Mouse (Mus musculus) stomach, embryonic 15.5 days (tissue): ENCODE results near the gene Pde1c. TPM values are rescaled to one million over a fixed set of nuclear protein-coding genes. Genes with fewer than 3 reads are reported as not detected.

Experiments
- ATAC-seq: fragments of 200-750 bp; cut with Nextera tagmentation; 2 replicates; pipeline ENCODE4 v1.8.0; 2017; ENCODE audit warnings: low read depth, moderate number of reproducible peaks, moderate TSS enrichment; ENCODE audit not compliant: insufficient read depth, low FRiP score
- H3K27ac ChIP-seq: fragments of 300-500 bp; sonication (generic); 2 replicates; pipeline ENCODE4 v1.5.1; 2015; ENCODE audit warnings: mild to moderate bottlenecking, inconsistent platforms
- H3K27me3 ChIP-seq: fragments of 300-500 bp; sonication (generic); replicated peaks from 2 replicates; pipeline ENCODE4 v1.6.1; 2015; ENCODE audit warnings: inconsistent platforms
- H3K36me3 ChIP-seq: fragments of 300-500 bp; sonication (generic); 2 replicates; pipeline ENCODE4 v1.6.1; 2015; ENCODE audit warnings: inconsistent platforms
- H3K4me1 ChIP-seq: fragments of 300-500 bp; sonication (generic); 2 replicates; pipeline ENCODE4 v1.6.1; 2015; ENCODE audit warnings: inconsistent platforms
- H3K4me2 ChIP-seq: fragments of 300-500 bp; sonication (generic); 2 replicates; pipeline ENCODE4 v1.6.1; 2015; ENCODE audit warnings: mild to moderate bottlenecking, inconsistent platforms
- H3K4me3 ChIP-seq: fragments of 300-500 bp; sonication (generic); replicated peaks from 2 replicates; pipeline ENCODE4 v1.5.1; 2015; ENCODE audit warnings: inconsistent platforms
- H3K9ac ChIP-seq: fragments of 300-500 bp; sonication (generic); 2 replicates; pipeline ENCODE4 v1.6.1; 2015; ENCODE audit warnings: inconsistent platforms
- H3K9me3 ChIP-seq: fragments of 300-500 bp; sonication (generic); 2 replicates; pipeline ENCODE4 v1.6.1; 2016; ENCODE audit warnings: inconsistent platforms
- WGBS: fragments of 180-500 bp; shearing (Covaris S2); methylation state at CpG from one replicate; pipeline ENCODE4 v1.1.7; 2015; 5-methylcytosine and 5-hydroxymethylcytosine counted together
- polyA plus RNA-seq: library from polyadenylated mRNA; unstranded; fragments of >200 nt; fragmentation: Nextera tagmentation; extraction: Ambion mirVana; gene quantifications from 2 replicates; pipeline ENCODE4 v1.2.1, GENCODE M21; 2015

Gene Pde1c
- polyA plus RNA-seq, 1 experiment from 2014 or later: 2.7 TPM

- H3K4me1 ChIP-seq: no peaks in the 10 kb centered on the region
- no peak overlapping the region for H3K9ac ChIP-seq
- WGBS: 59% methylated on average over 3 of the region's 3 CpGs
- no peaks in the 10 kb centered on the region for H3K9me3 ChIP-seq
- H3K36me3 ChIP-seq: no peaks in the 10 kb centered on the region
- H3K27ac ChIP-seq: no peak overlapping the region
- H3K4me2 ChIP-seq: no peak overlapping the region
- no peaks in the 10 kb centered on the region for H3K27me3 ChIP-seq
- ATAC-seq: no peak
- H3K4me3 ChIP-seq: no peak overlapping the region
Observed at GRCm38 (mm10) chr6:56422866-56423265, 146.0 kb downstream of the Pde1c start.

- H3K36me3 ChIP-seq: no peaks in the 10 kb centered on the region
- no peaks in the 10 kb centered on the region for H3K27me3 ChIP-seq
- H3K4me2 ChIP-seq: no peak overlapping the region
- 74% methylated on average over 4 of the region's 4 CpGs for WGBS
- no peak overlapping the region for H3K27ac ChIP-seq
- no peak overlapping the region for H3K4me3 ChIP-seq
- H3K4me1 ChIP-seq: no peaks in the 10 kb centered on the region
- no peak for ATAC-seq
- H3K9me3 ChIP-seq: no peaks in the 10 kb centered on the region
- no peak overlapping the region for H3K9ac ChIP-seq
Observed at GRCm38 (mm10) chr6:56416191-56416590, 152.7 kb downstream of the Pde1c start.

GRCm38 (mm10) chr6:56389178-56389577 is 179.7 kb downstream of the Pde1c start:
- no peak overlapping the region for H3K9ac ChIP-seq
- no peaks in the 10 kb centered on the region for H3K4me1 ChIP-seq
- no peaks in the 10 kb centered on the region for H3K9me3 ChIP-seq
- H3K27ac ChIP-seq: no peak overlapping the region
- no peaks in the 10 kb centered on the region for H3K36me3 ChIP-seq
- 68% methylated on average over 5 of the region's 5 CpGs for WGBS
- no peak overlapping the region for H3K4me3 ChIP-seq
- ATAC-seq: no peak
- no peaks in the 10 kb centered on the region for H3K27me3 ChIP-seq
- H3K4me2 ChIP-seq: no peak overlapping the region

GRCm38 (mm10) chr6:56376359-56376758 is 192.5 kb downstream of the Pde1c start:
- Histone ChIP-seq H3K9me3 (no peaks in the 10 kb centered on the region), H3K4me1 (no peaks in the 10 kb centered on the region), H3K4me2 (no peak overlapping the region), H3K9ac (no peak overlapping the region), H3K27me3 (no peaks in the 10 kb centered on the region), H3K27ac (no peak overlapping the region), H3K36me3 (no peaks in the 10 kb centered on the region), H3K4me3 (no peak overlapping the region)
- 84% methylated on average over 3 of the region's 3 CpGs for WGBS
- ATAC-seq: no peak

- Histone ChIP-seq H3K4me3 (no peak overlapping the region), H3K9me3 (no peaks in the 10 kb centered on the region), H3K36me3 (no peaks in the 10 kb centered on the region), H3K9ac (no peak overlapping the region), H3K4me1 (no peaks in the 10 kb centered on the region), H3K27ac (no peak overlapping the region), H3K4me2 (no peak overlapping the region), H3K27me3 (no peaks in the 10 kb centered on the region)
- no peak for ATAC-seq
- 87% methylated on average over 5 of the region's 5 CpGs for WGBS
Observed at GRCm38 (mm10) chr6:56374180-56374579, 194.7 kb downstream of the Pde1c start.

- no peak overlapping the region for H3K4me3 ChIP-seq
- no peaks in the 10 kb centered on the region for H3K4me1 ChIP-seq
- H3K9ac ChIP-seq: no peak overlapping the region
- ATAC-seq: peak; percentile 17; the same call in 1 of the 2 replicates
- H3K9me3 ChIP-seq: no peaks in the 10 kb centered on the region
- H3K27me3 ChIP-seq: no peaks in the 10 kb centered on the region
- no peak overlapping the region for H3K27ac ChIP-seq
- no peak overlapping the region for H3K4me2 ChIP-seq
- WGBS: 83% methylated on average over 3 of the region's 3 CpGs
- H3K36me3 ChIP-seq: no peaks in the 10 kb centered on the region
Observed at GRCm38 (mm10) chr6:56373753-56374152, 195.2 kb downstream of the Pde1c start.

GRCm38 (mm10) chr6:56373046-56373751 is 195.7 kb downstream of the Pde1c start:
- Histone ChIP-seq H3K4me2 (no peak overlapping the region), H3K4me3 (no peak overlapping the region), H3K4me1 (no peaks in the 10 kb centered on the region), H3K9me3 (no peaks in the 10 kb centered on the region), H3K36me3 (no peaks in the 10 kb centered on the region), H3K27ac (no peak overlapping the region), H3K27me3 (no peaks in the 10 kb centered on the region), H3K9ac (no peak overlapping the region)
- peak; percentile 83 for ATAC-seq
- WGBS: 38% methylated on average over 10 of the region's 10 CpGs

- Histone ChIP-seq H3K9me3 (no peaks in the 10 kb centered on the region), H3K27ac (no peak overlapping the region), H3K4me3 (no peak overlapping the region), H3K4me1 (no peaks in the 10 kb centered on the region), H3K27me3 (no peaks in the 10 kb centered on the region), H3K9ac (no peak overlapping the region), H3K4me2 (no peak overlapping the region), H3K36me3 (no peaks in the 10 kb centered on the region)
- ATAC-seq: no peak
- WGBS: 85% methylated on average over 13 of the region's 13 CpGs
Observed at GRCm38 (mm10) chr6:56369462-56369861, 199.4 kb downstream of the Pde1c start.

GRCm38 (mm10) chr6:56368116-56368515 is 200.8 kb downstream of the Pde1c start:
- no peaks in the 10 kb centered on the region for H3K4me1 ChIP-seq
- H3K36me3 ChIP-seq: no peaks in the 10 kb centered on the region
- WGBS: 38% methylated on average over 1 of the region's 1 CpGs
- ATAC-seq: no peak
- H3K9me3 ChIP-seq: no peaks in the 10 kb centered on the region
- H3K9ac ChIP-seq: no peak overlapping the region
- no peak overlapping the region for H3K4me2 ChIP-seq
- H3K27ac ChIP-seq: no peak overlapping the region
- no peak overlapping the region for H3K4me3 ChIP-seq
- H3K27me3 ChIP-seq: no peaks in the 10 kb centered on the region

- Histone ChIP-seq H3K4me1 (no peaks in the 10 kb centered on the region), H3K9me3 (no peaks in the 10 kb centered on the region), H3K4me3 (no peak overlapping the region), H3K4me2 (no peak overlapping the region), H3K9ac (no peak overlapping the region), H3K27ac (no peak overlapping the region), H3K36me3 (no peaks in the 10 kb centered on the region), H3K27me3 (no peaks in the 10 kb centered on the region)
- no peak for ATAC-seq
Observed at GRCm38 (mm10) chr6:56367257-56367656, 201.6 kb downstream of the Pde1c start.

- H3K4me2 ChIP-seq: peak overlapping the region; percentile 85
- no peaks in the 10 kb centered on the region for H3K9me3 ChIP-seq
- no peak overlapping the region for H3K9ac ChIP-seq
- no peaks in the 10 kb centered on the region for H3K36me3 ChIP-seq
- no peak overlapping the region; the same call in 1 of the 2 replicates for H3K4me3 ChIP-seq
- no peaks in the 10 kb centered on the region for H3K27me3 ChIP-seq
- 0 out of 2 replicates have a peak, but pooled peaks cover 5% of the 10 kb centered on the region for H3K4me1 ChIP-seq
- 10% methylated on average over 5 of the region's 5 CpGs for WGBS
- no peak overlapping the region for H3K27ac ChIP-seq
- ATAC-seq: peak; percentile 83
Observed at GRCm38 (mm10) chr6:56362650-56363049, 206.3 kb downstream of the Pde1c start.

- ATAC-seq: peak; percentile 90
Observed at GRCm38 (mm10) chr6:56362128-56362545, 206.8 kb downstream of the Pde1c start.

More at GRCm38 (mm10) chr6:56362128-56362545, 206.8 kb downstream of the Pde1c start:
- no peak overlapping the region for H3K27ac ChIP-seq
- 2% methylated on average over 10 of the region's 10 CpGs for WGBS
- H3K9ac ChIP-seq: 0 out of 2 replicates have a peak overlapping the region, but pooled peaks have one; percentile 22
- no peaks in the 10 kb centered on the region for H3K9me3 ChIP-seq
- H3K4me1 ChIP-seq: 0 out of 2 replicates have a peak, but pooled peaks cover 5% of the 10 kb centered on the region
- peak overlapping the region; percentile 40 for H3K4me3 ChIP-seq
- no peaks in the 10 kb centered on the region for H3K36me3 ChIP-seq
- peak overlapping the region; percentile 85 for H3K4me2 ChIP-seq
- no peaks in the 10 kb centered on the region for H3K27me3 ChIP-seq
